Mouse (Mus musculus): ENCODE results near the gene Tsga10. TPM values are rescaled to one million over a fixed set of nuclear protein-coding genes. Genes with fewer than 3 reads are reported as not detected.

Gene Tsga10
- polyA plus RNA-seq, 1 experiment from 2014 or later = 6.1 TPM

- Histone ChIP-seq H3K9ac (no peak overlapping the region), H3K27me3 (no peaks in the 10 kb centered on the region), H3K36me3 (peaks cover 35% of the 10 kb centered on the region), H3K4me1 (peaks cover 13% of the 10 kb centered on the region), H3K4me2 (peak overlapping the region; percentile 72), H3K9me3 (replicated peaks) (no peaks in the 10 kb centered on the region), H3K27ac (no peak overlapping the region), H3K4me3 (replicated peaks) (peak overlapping the region; percentile 56; the same call in 1 of the 2 replicates)
- ATAC-seq (replicated peaks; ENCODE audit: low FRiP score) = no peak
- 83% methylated on average over 4 of the region's 4 CpGs for WGBS
Measured at GRCm38 (mm10) chr1:37873157-37873556, 6.9 kb upstream of the Tsga10 start.

GRCm38 (mm10) chr1:37872131-37873067 is 6.2 kb upstream of the Tsga10 start:
- peak overlapping the region; percentile 87 for H3K27ac ChIP-seq
- peaks cover 27% of the 10 kb centered on the region for H3K36me3 ChIP-seq
- WGBS = 4% methylated on average over 33 of the region's 33 CpGs
- peak overlapping the region; percentile 72 for H3K4me2 ChIP-seq
- H3K9me3 ChIP-seq (replicated peaks) = no peaks in the 10 kb centered on the region
- peak overlapping the region; percentile 56 for H3K4me3 ChIP-seq (replicated peaks)
- H3K27me3 ChIP-seq = no peaks in the 10 kb centered on the region
- ATAC-seq (replicated peaks; ENCODE audit: low FRiP score) = peak; percentile 93
- H3K4me1 ChIP-seq = peaks cover 13% of the 10 kb centered on the region
- H3K9ac ChIP-seq = peak overlapping the region; percentile 45

- ATAC-seq (replicated peaks; ENCODE audit: low FRiP score) = peak; percentile 82
- peaks cover 13% of the 10 kb centered on the region for H3K4me1 ChIP-seq
- no peaks in the 10 kb centered on the region for H3K27me3 ChIP-seq
- 6% methylated on average over 7 of the region's 7 CpGs for whole genome bisulfite sequencing
- peak within 1 kb of the TSS; percentile 87 for H3K27ac ChIP-seq
- H3K4me2 ChIP-seq = peak within 1 kb of the TSS; percentile 72
- peaks cover 20% of the 10 kb centered on the region for H3K36me3 ChIP-seq
- H3K4me3 ChIP-seq (replicated peaks) = peak within 1 kb of the TSS; percentile 56
- no peaks in the 10 kb centered on the region for H3K9me3 ChIP-seq (replicated peaks)
- H3K9ac ChIP-seq = peak within 1 kb of the TSS; percentile 45
Measured at GRCm38 (mm10) chr1:37871704-37872103, 5.5 kb upstream of the Tsga10 start, which contains the start of gene Lipt1. Gene Lipt1 (plus strand): TSS chr1:37871738.

- no peak for ATAC-seq (replicated peaks; ENCODE audit: low FRiP score)
- peaks cover 18% of the 10 kb centered on the region for H3K4me1 ChIP-seq
- H3K4me3 ChIP-seq (replicated peaks) = no peak overlapping the region
- H3K27ac ChIP-seq = no peak overlapping the region
- WGBS = 61% methylated on average over 2 of the region's 2 CpGs
- no peak overlapping the region for H3K9ac ChIP-seq
- H3K27me3 ChIP-seq = no peaks in the 10 kb centered on the region
- no peaks in the 10 kb centered on the region for H3K9me3 ChIP-seq (replicated peaks)
- H3K4me2 ChIP-seq = no peak overlapping the region
- no peaks in the 10 kb centered on the region for H3K36me3 ChIP-seq
Measured at GRCm38 (mm10) chr1:37869362-37869761, 3.1 kb upstream of the Tsga10 start.

- H3K9ac ChIP-seq = no peak overlapping the region
- H3K27ac ChIP-seq = no peak overlapping the region
- H3K4me3 ChIP-seq (replicated peaks) = no peak overlapping the region
- H3K4me1 ChIP-seq = peaks cover 18% of the 10 kb centered on the region
- no peaks in the 10 kb centered on the region for H3K9me3 ChIP-seq (replicated peaks)
- no peak overlapping the region for H3K4me2 ChIP-seq
- WGBS = 65% methylated on average over 10 of the region's 10 CpGs
- no peaks in the 10 kb centered on the region for H3K36me3 ChIP-seq
- ATAC-seq (replicated peaks; ENCODE audit: low FRiP score) = no peak
- H3K27me3 ChIP-seq = no peaks in the 10 kb centered on the region
Measured at GRCm38 (mm10) chr1:37868640-37869039, 2.4 kb upstream of the Tsga10 start.

GRCm38 (mm10) chr1:37867684-37868322 is 1.6 kb upstream of the Tsga10 start:
- H3K9ac ChIP-seq = no peak overlapping the region
- H3K4me2 ChIP-seq = no peak overlapping the region
- WGBS = 70% methylated on average over 10 of the region's 10 CpGs
- no peaks in the 10 kb centered on the region for H3K9me3 ChIP-seq (replicated peaks)
- H3K4me3 ChIP-seq (replicated peaks) = no peak overlapping the region
- ATAC-seq (replicated peaks; ENCODE audit: low FRiP score) = no peak
- no peaks in the 10 kb centered on the region for H3K36me3 ChIP-seq
- no peaks in the 10 kb centered on the region for H3K27me3 ChIP-seq
- peaks cover 13% of the 10 kb centered on the region for H3K4me1 ChIP-seq
- H3K27ac ChIP-seq = no peak overlapping the region

- no peak overlapping the region for H3K27ac ChIP-seq
- H3K36me3 ChIP-seq = no peaks in the 10 kb centered on the region
- ATAC-seq (replicated peaks; ENCODE audit: low FRiP score) = no peak
- 66% methylated on average over 1 of the region's 1 CpGs for WGBS
- no peak overlapping the region for H3K9ac ChIP-seq
- H3K27me3 ChIP-seq = no peaks in the 10 kb centered on the region
- no peaks in the 10 kb centered on the region for H3K9me3 ChIP-seq (replicated peaks)
- no peak overlapping the region for H3K4me2 ChIP-seq
- no peak overlapping the region for H3K4me3 ChIP-seq (replicated peaks)
- H3K4me1 ChIP-seq = peaks cover 10% of the 10 kb centered on the region
Measured at GRCm38 (mm10) chr1:37867056-37867455, 827 bp upstream of the Tsga10 start.

- H3K4me3 ChIP-seq (replicated peaks) = peak overlapping the region; percentile 77
- peak overlapping the region; percentile 90 for H3K27ac ChIP-seq
- H3K36me3 ChIP-seq = no peaks in the 10 kb centered on the region
- 12% methylated on average over 23 of the region's 23 CpGs for WGBS
- no peak for ATAC-seq (replicated peaks; ENCODE audit: low FRiP score)
- H3K27me3 ChIP-seq = no peaks in the 10 kb centered on the region
- H3K9me3 ChIP-seq (replicated peaks) = no peaks in the 10 kb centered on the region
- H3K9ac ChIP-seq = peak overlapping the region; percentile 62
- H3K4me1 ChIP-seq = peaks cover 5% of the 10 kb centered on the region
- H3K4me2 ChIP-seq = peak overlapping the region; percentile 81
Measured at GRCm38 (mm10) chr1:37865401-37866215, 621 bp downstream of the Tsga10 start.

- H3K9ac ChIP-seq = peak overlapping the region; percentile 67
- peak; percentile 99 for ATAC-seq (replicated peaks; ENCODE audit: low FRiP score)
- H3K9me3 ChIP-seq (replicated peaks) = no peaks in the 10 kb centered on the region
- no peaks in the 10 kb centered on the region for H3K36me3 ChIP-seq
- WGBS = under 1% methylated on average over 90 of the region's 90 CpGs
- peak overlapping the region; percentile 81 for H3K4me2 ChIP-seq
- peak overlapping the region; percentile 77 for H3K4me3 ChIP-seq (replicated peaks)
- no peaks in the 10 kb centered on the region for H3K27me3 ChIP-seq
- H3K27ac ChIP-seq = peak overlapping the region; percentile 90
- peaks cover 5% of the 10 kb centered on the region for H3K4me1 ChIP-seq
Measured at GRCm38 (mm10) chr1:37864511-37865400, 1.5 kb downstream of the Tsga10 start.

GRCm38 (mm10) chr1:37850696-37851095 is 15.5 kb downstream of the Tsga10 start:
- no peaks in the 10 kb centered on the region for H3K27me3 ChIP-seq
- H3K4me1 ChIP-seq = no peaks in the 10 kb centered on the region
- no peaks in the 10 kb centered on the region for H3K9me3 ChIP-seq (replicated peaks)
- no peak overlapping the region for H3K27ac ChIP-seq
- no peak overlapping the region for H3K4me2 ChIP-seq
- no peaks in the 10 kb centered on the region for H3K36me3 ChIP-seq
- no peak overlapping the region for H3K9ac ChIP-seq
- no peak overlapping the region for H3K4me3 ChIP-seq (replicated peaks)
- 65% methylated on average over 2 of the region's 2 CpGs for WGBS
- no peak for ATAC-seq (replicated peaks; ENCODE audit: low FRiP score)

- H3K4me3 ChIP-seq (replicated peaks) = no peak overlapping the region
- H3K4me1 ChIP-seq = no peaks in the 10 kb centered on the region
- no peaks in the 10 kb centered on the region for H3K36me3 ChIP-seq
- H3K9me3 ChIP-seq (replicated peaks) = no peaks in the 10 kb centered on the region
- H3K4me2 ChIP-seq = no peak overlapping the region
- ATAC-seq (replicated peaks; ENCODE audit: low FRiP score) = no peak
- no peaks in the 10 kb centered on the region for H3K27me3 ChIP-seq
- 82% methylated on average over 8 of the region's 8 CpGs for WGBS
- H3K9ac ChIP-seq = no peak overlapping the region
- no peak overlapping the region for H3K27ac ChIP-seq
Measured at GRCm38 (mm10) chr1:37846878-37847277, 19.4 kb downstream of the Tsga10 start.
